ENCODE assay signal across 8 mouse cellular contexts in the genomic region with DNA sequence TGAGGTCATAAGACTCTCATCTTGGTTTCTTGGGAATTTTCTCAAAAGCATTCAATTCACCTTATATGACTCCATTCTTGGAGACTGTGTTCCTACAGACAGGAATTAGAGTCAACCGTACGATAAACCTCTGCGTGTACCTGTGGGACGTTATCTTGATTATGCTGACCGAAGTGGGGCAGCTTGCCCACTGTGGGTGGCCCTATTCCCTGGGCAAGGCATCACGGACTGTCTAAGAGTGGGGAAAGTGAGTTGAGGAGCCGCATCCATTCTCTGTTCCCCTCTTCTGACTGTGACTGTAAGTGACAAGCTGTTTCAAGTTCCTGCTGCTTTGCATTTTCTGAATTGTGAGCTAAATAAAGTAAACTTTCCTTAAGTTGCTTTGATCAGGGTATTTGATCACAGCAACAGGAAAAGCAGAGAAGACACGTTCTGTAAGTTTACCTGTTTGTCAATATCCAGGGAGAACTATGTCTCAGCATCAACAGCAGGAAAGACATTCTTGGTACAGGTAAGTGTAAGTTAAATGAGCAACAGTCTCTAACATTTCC. TPM values are rescaled to one million over a fixed set of nuclear protein-coding genes. Genes with fewer than 3 reads are reported as not detected.
A peak's percentile ranks its signal among the peaks of the same experiment; 100 is the strongest.
DNase-seq lines count a peak whose midpoint lies in the region; ATAC-seq lines count a peak whose summit lies in the region.

Arhgap29 (plus strand) TSS at position 501 of the 551 bp plus-strand sequence.

- peak within 1 kb of the TSS; percentile 87 for H3K4me2 ChIP-seq in neural tube, embryonic 11.5 days (ENCODE audit: low read depth)
- H3K4me2 ChIP-seq in forebrain, embryonic 13.5 days = peak within 1 kb of the TSS; percentile 85
- H3K4me2 ChIP-seq in hindbrain, embryonic 12.5 days (replicated peaks) = peak within 1 kb of the TSS; percentile 86
- H3K4me2 ChIP-seq in liver, embryonic 15.5 days = peak within 1 kb of the TSS; percentile 78

- no peaks in the 10 kb centered on the region for H3K4me1 ChIP-seq in neural tube, embryonic 11.5 days (ENCODE audit: control insufficient read depth, insufficient read depth, low read length)
- peaks cover 10% of the 10 kb centered on the region; the same call in 1 of the 2 replicates for H3K4me1 ChIP-seq in forebrain, embryonic 13.5 days
- H3K4me1 ChIP-seq in hindbrain, embryonic 12.5 days = peaks cover 7% of the 10 kb centered on the region; the same call in 1 of the 2 replicates
- H3K4me1 ChIP-seq in liver, embryonic 15.5 days (replicated peaks) = peaks cover 14% of the 10 kb centered on the region

- peak within 1 kb of the TSS; percentile 61 for H3K4me3 ChIP-seq in neural tube, embryonic 11.5 days (ENCODE audit: low read depth, low read length)
- peak within 1 kb of the TSS; percentile 55 for H3K4me3 ChIP-seq in forebrain, embryonic 13.5 days
- H3K4me3 ChIP-seq in hindbrain, embryonic 12.5 days = peak within 1 kb of the TSS; percentile 63
- peak within 1 kb of the TSS; percentile 62 for H3K4me3 ChIP-seq in liver, embryonic 15.5 days (replicated peaks)

- no peak for ATAC-seq in neural tube, embryonic 11.5 days (ENCODE audit: insufficient read depth, low FRiP score, low TSS enrichment)
- ATAC-seq in forebrain, embryonic 13.5 days = no peak
- ATAC-seq in hindbrain, embryonic 12.5 days (ENCODE audit: low FRiP score) = no peak
- no peak for ATAC-seq in liver, embryonic 15.5 days (ENCODE audit: insufficient read depth)
- no peak for ATAC-seq in cerebellum, adult (ENCODE audit: insufficient number of reproducible peaks, low FRiP score, low TSS enrichment)

- WGBS in neural tube, embryonic 11.5 days = 94% methylated on average over 8 of the region's 8 CpGs
- WGBS in forebrain, embryonic 13.5 days = 89% methylated on average over 8 of the region's 8 CpGs
- WGBS in hindbrain, embryonic 12.5 days = 94% methylated on average over 8 of the region's 8 CpGs
- WGBS in liver, embryonic 15.5 days (ENCODE audit: insufficient replicate concordance) = 80% methylated on average over 8 of the region's 8 CpGs

- no peak within 1 kb of the TSS for H3K27ac ChIP-seq in neural tube, embryonic 11.5 days (ENCODE audit: low read depth, low read length)
- H3K27ac ChIP-seq in forebrain, embryonic 13.5 days = no peak within 1 kb of the TSS
- no peak within 1 kb of the TSS for H3K27ac ChIP-seq in hindbrain, embryonic 12.5 days
- H3K27ac ChIP-seq in liver, embryonic 15.5 days (replicated peaks) = 0 out of 2 replicates have a peak within 1 kb of the TSS, but pooled peaks have one; percentile 14

- no peaks in the 10 kb centered on the region for H3K36me3 ChIP-seq in neural tube, embryonic 11.5 days (ENCODE audit: control insufficient read depth, insufficient read depth, low read length)
- H3K36me3 ChIP-seq in forebrain, embryonic 13.5 days (ENCODE audit: poor library complexity, severe bottlenecking) = no peaks in the 10 kb centered on the region
- no peaks in the 10 kb centered on the region for H3K36me3 ChIP-seq in hindbrain, embryonic 12.5 days
- H3K36me3 ChIP-seq in liver, embryonic 15.5 days (replicated peaks) = no peaks in the 10 kb centered on the region

- no peak for DNase-seq in neural tube, embryonic 11.5 days (ENCODE audit: low spot score)
- DNase-seq in neural tube, embryonic 10.5 days (ENCODE audit: extremely low spot score, low spot score) = no peak
- DNase-seq in cerebellum, postnatal 10 days = no peak
- DNase-seq in B cell, adult 2 months = no peak

- H3K9ac ChIP-seq in neural tube, embryonic 11.5 days (ENCODE audit: low read length) = peak within 1 kb of the TSS; percentile 61
- H3K9ac ChIP-seq in forebrain, embryonic 13.5 days = peak within 1 kb of the TSS; percentile 60
- peak within 1 kb of the TSS; percentile 71 for H3K9ac ChIP-seq in hindbrain, embryonic 12.5 days
- H3K9ac ChIP-seq in liver, embryonic 15.5 days = peak within 1 kb of the TSS; percentile 50

- H3K9me3 ChIP-seq in neural tube, embryonic 11.5 days (ENCODE audit: control insufficient read depth, low read length) = no peaks in the 10 kb centered on the region
- no peaks in the 10 kb centered on the region for H3K9me3 ChIP-seq in forebrain, embryonic 13.5 days (replicated peaks)
- no peaks in the 10 kb centered on the region for H3K9me3 ChIP-seq in hindbrain, embryonic 12.5 days (replicated peaks)
- no peaks in the 10 kb centered on the region for H3K9me3 ChIP-seq in liver, embryonic 15.5 days (replicated peaks)

- peaks cover 12% of the 10 kb centered on the region for H3K27me3 ChIP-seq in neural tube, embryonic 11.5 days (ENCODE audit: control insufficient read depth, insufficient read depth, low read length)
- peaks cover 38% of the 10 kb centered on the region for H3K27me3 ChIP-seq in forebrain, embryonic 13.5 days
- H3K27me3 ChIP-seq in hindbrain, embryonic 12.5 days = peaks cover 27% of the 10 kb centered on the region
- H3K27me3 ChIP-seq in liver, embryonic 15.5 days = peaks cover 39% of the 10 kb centered on the region

RNA-seq across cellular contexts. Expression of gene Arhgap29, which starts in this region (rescaled TPM):
- polyA plus RNA-seq in neural tube, embryonic 11.5 days (2014; fragmentation: Nextera tagmentation; extraction: Ambion mirVana) = 34.7 and 35.5 TPM in 2 replicates
- 9.6 and 11.5 TPM in 2 replicates for polyA plus RNA-seq in forebrain, embryonic 13.5 days (2015; fragmentation: Nextera tagmentation; extraction: Ambion mirVana)
- 41.5 and 50.6 TPM in 2 replicates for polyA plus RNA-seq in hindbrain, embryonic 12.5 days (2016; fragmentation: Nextera tagmentation; extraction: Ambion mirVana)
- polyA plus RNA-seq in liver, embryonic 15.5 days (2015; fragmentation: Nextera tagmentation; extraction: Ambion mirVana) = 5.4 and 5.5 TPM in 2 replicates
